Mouse (Mus musculus) left cerebral cortex, adult 2 months (tissue): ENCODE measurements at regions not wholly inside any gene's neighbourhood (a gene's known extent, or its start where the extent isn't known, plus 50 kb on each side); places are given as distances from the start of the nearest gene placed in this dataset.
"Not testable (repeated sequence)": the region's sequence is repeated elsewhere in the genome, so short reads cannot be mapped to it uniquely, and the experiment has no call there.

Experiments
- DNase-seq, 2 experiments: peaks; one replicate each; pipeline ENCODE4 v3.0.0; 2021 to 2022; ENCODE audit warnings: low spot score in 2 of 2, mixed read lengths in 1 of 2; ENCODE audit errors: extremely low spot score in 1 of 2
- H3K27ac ChIP-seq: fragments of 200-600 bp; 2 replicates; pipeline ENCODE4 v1.8.1; 2022
- H3K4me3 ChIP-seq: fragments of 200-600 bp; 2 replicates; pipeline ENCODE4 v1.8.1; 2022
- CTCF ChIP-seq: fragments of 200-600 bp; IDR thresholded peaks from 2 replicates; pipeline ENCODE4 v1.8.1; 2022; ENCODE audit warnings: antibody characterized with exemption, mild to moderate bottlenecking, moderate library complexity
- intact Hi-C: fragments of 180-260 bp; cut with DNase I; formaldehyde crosslinking; loops from one replicate; pipeline ENCODE4 v1.15.1; 2025

DNA sequence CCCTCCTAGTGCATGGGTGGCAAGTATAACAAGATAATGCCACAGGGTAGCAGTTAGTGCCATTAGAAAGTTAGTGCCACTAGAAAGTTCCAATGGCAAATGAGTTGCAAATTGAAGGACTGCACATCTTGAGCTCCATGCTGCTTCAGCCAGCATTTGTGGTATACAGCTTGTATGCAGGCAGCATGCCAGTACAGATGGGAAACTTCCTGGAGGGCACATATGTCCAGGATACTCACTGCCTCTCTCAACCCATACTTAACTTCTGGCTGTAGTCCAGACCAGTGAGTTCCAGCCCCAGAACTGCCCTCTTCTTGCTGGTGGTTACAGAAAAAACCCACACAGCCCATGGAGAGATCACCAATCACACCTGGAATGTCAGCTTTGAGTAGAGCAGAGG is 113.8 kb upstream of the Plxna2 start:
- TF ChIP-seq CTCF: no peak
- no peak for DNase-seq
- Histone ChIP-seq H3K4me3 (no peak overlapping the region), H3K27ac (no peak overlapping the region)
- intact Hi-C loops: no loop called here

DNA sequence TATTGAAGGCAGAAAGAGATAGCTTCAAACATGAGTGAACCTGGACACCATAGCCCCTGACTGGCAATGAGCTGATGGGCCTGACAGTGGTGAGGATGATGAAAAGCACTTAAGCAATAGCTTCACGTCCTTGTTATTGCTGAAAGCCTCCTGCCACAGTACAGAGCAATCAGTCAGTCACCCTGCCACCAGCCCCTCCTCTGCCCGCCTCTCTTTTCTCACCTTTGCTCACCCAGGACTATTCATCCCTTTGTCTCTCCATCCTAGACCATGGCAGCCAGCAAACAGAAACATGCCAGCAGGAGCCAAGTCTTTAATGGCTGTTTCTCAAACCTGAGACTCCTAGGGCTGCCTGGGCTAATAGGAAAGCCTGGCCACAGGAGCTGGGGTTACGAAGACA is 114.5 kb upstream of the Plxna2 start:
- Histone ChIP-seq H3K4me3 (no peak overlapping the region), H3K27ac (no peak overlapping the region)
- intact Hi-C loops: no loop called here
- no peak for TF ChIP-seq CTCF
- no peak for DNase-seq

DNA sequence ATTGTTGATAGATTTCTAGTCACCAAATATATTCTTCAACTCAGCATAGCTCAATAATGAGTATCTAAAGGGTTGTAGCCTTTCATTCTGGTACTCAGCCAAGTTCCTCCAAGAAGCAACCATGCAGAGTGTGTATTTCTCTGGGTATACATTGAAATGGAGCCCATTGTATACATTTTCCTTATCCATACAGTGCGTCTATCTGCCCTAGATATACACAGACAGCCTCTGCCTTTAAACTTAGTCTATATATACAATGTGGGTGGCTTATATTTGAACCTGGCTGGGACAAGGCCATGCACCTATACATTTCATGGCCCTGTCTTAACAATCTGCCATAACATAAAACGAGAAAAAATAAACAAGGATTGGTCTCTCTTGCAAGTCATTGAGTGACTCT is 121.6 kb upstream of the Plxna2 start:
- no peak for TF ChIP-seq CTCF
- intact Hi-C loops: no loop called here

DNA sequence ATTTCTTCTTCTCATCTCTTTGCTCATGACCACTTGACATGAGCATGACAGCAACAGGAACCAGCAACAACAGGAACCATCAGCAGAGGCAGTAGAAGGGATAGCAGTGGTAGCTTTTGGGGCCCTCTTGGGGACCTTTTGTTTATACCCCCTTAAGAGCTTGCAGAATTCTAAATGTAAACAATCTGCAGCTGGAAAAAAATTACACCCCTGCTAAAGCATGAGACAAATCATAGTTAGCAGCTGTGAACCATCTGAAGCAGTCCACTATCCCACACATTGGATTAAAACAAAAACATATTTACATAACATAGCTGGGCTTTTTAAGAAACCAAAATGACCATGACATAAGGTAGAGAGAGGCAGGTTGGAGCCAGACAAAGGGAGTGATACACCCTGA is 126.9 kb upstream of the Plxna2 start:
- no peak for TF ChIP-seq CTCF
- H3K27ac ChIP-seq: no peak overlapping the region
- no peak for DNase-seq
- H3K4me3 ChIP-seq: no peak overlapping the region
- intact Hi-C loops: no loop called here

More for the DNA sequence above, 121.6 kb upstream of the Plxna2 start:
- Histone ChIP-seq H3K4me3 (no peak overlapping the region), H3K27ac (no peak overlapping the region)
- DNase-seq: no peak

DNA sequence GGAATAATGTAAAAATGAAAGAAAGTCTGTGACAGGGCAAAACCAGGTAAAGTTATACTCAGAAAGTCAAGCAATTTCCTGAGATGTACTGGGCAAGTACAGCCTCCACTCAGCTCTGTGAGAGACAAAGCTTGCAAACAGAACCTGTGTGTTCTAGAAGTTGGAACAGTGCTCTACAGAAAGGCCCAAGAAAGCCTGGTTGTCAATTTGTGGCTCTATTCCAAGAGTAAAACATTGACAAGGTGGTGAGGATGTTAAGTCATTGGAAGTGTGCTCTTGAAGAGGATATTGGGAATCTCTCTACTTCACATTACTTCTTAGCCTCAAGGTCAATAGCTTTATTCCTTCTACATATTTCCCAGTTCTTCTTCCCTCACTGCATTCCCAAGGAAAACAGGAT is 129.9 kb upstream of the Plxna2 start:
- no peak for DNase-seq
- intact Hi-C loops: no loop called here
- H3K4me3 ChIP-seq: no peak overlapping the region
- no peak for TF ChIP-seq CTCF
- H3K27ac ChIP-seq: no peak overlapping the region

DNA sequence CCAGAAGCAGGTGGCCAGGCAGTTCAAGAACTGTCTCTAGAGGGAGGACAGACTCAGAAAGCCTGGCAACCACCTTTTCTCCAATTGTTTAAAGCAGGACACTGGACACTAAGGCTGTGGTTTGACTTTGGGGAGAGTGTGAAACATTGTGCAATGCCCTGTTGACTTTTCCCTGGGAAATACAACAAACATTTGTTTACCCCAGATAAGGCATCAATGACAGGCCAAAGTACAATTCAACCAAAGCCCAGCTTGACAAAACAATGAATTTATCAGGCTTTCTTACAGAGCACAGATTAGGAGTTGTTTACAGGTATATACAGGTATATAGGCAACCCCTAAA is 135.3 kb upstream of the Plxna2 start:
- H3K4me3 ChIP-seq: no peak overlapping the region
- no peak overlapping the region for H3K27ac ChIP-seq
- TF ChIP-seq CTCF: no peak
- no peak for DNase-seq
- intact Hi-C loops: no loop called here

DNA sequence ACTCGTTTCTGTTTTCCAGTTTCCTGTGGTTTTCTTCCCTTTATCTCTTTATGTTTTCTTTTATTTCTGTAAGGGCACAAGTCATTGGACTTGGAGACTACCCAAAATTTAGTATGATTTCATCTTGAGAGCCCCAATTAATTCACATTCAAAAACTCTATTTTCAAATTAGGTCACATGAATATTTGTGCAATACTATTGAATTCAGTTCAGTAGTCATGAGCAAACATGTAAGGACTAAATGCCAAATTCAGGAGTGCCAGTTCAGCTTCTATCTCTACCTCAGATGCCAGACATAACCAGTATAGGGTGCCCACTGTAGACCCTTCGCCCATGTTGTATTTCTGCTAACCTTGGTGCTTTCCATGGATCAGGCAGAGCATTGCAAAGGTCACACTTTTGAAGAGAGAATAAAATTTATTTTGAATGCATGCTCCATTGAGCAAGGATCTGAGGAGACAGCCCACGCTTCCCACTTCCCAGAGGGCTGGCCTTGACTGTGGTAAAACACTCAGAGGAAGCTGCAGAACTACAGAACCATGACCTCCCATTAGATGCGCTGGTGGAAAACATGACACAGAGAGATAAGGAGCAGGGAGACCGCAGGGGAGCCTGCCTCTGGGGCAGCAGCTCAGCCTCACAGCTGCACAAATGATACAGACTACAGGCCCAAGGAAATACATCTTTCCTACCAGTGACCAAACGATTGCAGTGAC is 135.9 kb upstream of the Plxna2 start:
- TF ChIP-seq CTCF: no peak
- Histone ChIP-seq H3K4me3 (no peak overlapping the region), H3K27ac (no peak overlapping the region)
- DNase-seq: no peak
- intact Hi-C loops: no loop called here

DNA sequence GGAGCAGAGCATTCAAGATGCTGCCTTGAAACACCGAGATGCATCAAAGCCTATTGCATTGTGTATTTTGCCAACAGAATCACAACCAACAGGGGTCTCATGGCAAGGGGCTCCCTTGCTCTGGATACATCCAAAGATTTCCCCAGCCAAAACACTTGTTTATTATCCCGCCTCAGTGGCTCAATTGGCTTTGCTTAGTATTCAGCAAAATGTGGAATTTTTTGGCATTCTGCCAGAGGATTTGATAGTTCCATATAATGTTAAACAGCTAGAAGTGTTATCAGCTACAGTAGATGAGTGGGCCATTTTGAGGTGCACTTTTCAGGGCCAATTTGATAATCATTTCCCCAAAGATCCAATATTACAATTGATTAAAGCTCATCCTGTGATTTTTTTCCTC is 146.7 kb upstream of the Plxna2 start:
- intact Hi-C loops, H3K27ac ChIP-seq, DNase-seq, H3K4me3 ChIP-seq: not testable (repeated sequence)

DNA sequence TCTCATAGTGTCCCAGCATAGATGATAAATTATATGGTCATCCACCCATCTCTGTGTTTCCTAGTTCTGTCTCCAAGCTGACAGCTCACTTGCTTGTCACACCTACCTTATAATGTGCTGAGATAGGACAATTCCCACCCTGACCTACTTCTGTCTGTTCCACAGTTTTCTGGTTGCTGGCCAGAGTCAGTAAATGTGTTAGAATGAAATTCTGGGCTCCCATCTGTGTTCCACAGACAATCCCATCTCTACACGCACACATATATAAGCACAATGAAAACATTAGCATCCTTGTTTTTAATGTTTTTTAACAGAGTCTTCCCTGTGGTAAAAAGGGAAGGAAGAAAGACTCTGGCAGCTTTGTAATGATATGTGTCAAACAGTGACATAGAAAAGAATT is 165.5 kb upstream of the Plxna2 start:
- no peak for DNase-seq
- H3K27ac ChIP-seq: no peak overlapping the region
- no peak overlapping the region for H3K4me3 ChIP-seq
- intact Hi-C loops: no loop called here
- no peak for TF ChIP-seq CTCF

DNA sequence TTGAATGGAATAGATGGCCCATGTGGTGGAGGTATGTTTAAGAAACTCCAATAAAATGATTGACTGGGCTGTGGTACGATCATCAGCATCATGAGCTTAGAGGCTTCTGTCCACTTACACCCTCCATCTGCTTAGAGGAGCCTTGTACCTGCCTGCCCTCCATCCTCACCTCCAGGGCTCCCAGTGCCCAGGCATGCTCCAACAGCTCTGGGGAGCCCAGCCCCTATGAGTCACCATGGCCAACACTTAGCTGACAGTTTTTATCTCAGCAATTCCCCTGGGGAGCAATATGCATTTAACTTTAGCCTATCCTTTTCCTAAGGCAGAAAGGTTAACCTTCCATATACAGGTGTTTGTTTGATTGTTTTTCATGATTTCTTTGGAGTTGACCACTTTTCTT is 174.3 kb upstream of the Plxna2 start:
- intact Hi-C loops: no loop called here
- DNase-seq: no peak
- TF ChIP-seq CTCF: no peak
- Histone ChIP-seq H3K27ac (no peak overlapping the region), H3K4me3 (no peak overlapping the region)

DNA sequence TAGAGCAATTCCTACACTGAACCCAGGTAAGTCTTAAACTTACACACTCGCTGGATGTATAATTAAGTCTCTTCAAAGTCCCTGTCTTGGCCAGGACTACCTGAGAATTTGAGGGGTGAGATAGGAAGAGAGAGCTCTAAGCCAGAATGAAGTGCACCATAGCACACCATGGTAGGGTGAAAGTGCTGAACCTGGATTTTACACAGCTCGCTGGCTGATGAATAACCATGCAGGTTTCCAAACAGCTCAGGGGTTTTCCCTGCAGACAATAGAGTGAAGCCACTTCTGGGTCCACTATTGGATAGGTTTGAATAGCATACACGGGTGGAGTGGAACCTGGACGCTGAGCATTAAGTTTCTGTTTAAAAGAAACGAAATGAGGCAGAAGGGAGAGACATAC is 180.7 kb upstream of the Plxna2 start:
- no peak overlapping the region for H3K4me3 ChIP-seq
- intact Hi-C loops: no loop called here
- DNase-seq: no peak
- H3K27ac ChIP-seq: no peak overlapping the region
- TF ChIP-seq CTCF: no peak

DNA sequence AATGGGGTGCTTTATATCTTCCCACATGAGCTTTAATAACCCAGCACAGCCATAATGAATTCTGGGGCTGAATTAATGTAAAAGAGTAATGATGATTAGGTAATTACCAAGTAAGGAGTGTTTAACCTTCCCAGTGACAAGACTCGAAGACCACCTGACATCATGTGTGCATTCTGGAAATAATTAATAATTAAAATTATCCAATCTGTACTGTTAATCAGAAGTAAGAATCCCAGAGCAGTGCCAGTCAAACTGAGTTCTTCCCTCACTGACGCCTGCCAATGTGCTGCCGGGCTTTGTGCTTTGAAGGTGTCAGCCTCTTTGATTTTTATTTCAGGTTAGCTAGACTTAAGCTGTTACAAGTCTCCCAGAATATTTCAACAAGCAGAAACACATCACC is 183.0 kb upstream of the Plxna2 start:
- intact Hi-C loops: no loop called here
- TF ChIP-seq CTCF: no peak
- DNase-seq: no peak
- Histone ChIP-seq H3K27ac (no peak overlapping the region), H3K4me3 (no peak overlapping the region)

DNA sequence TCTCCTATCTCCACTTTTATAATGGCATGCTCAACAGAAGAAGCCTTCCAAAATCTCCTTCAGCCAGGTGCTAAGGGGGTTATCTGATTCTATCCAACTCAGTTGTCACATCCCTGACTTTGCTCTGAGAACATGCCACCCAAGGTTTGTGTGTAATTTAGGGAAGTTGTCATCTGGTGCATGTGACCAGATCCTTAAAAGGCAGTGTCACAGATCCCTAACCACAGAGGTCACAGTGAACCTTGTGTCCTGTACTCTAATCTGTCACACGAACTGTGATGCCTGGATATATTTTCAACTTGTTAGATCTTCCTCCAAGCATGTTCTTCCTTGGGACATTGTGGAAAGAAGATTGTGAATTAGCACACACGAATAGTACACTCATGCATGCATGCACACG is 189.4 kb upstream of the Plxna2 start:
- no peak for TF ChIP-seq CTCF
- Histone ChIP-seq H3K4me3 (no peak overlapping the region), H3K27ac (no peak overlapping the region)
- intact Hi-C loops: no loop called here
- DNase-seq: no peak
